Mouse (Mus musculus) gastrocnemius, postnatal 36 days (tissue): ENCODE data around the gene Atxn1l. TPM values are rescaled to one million over a fixed set of nuclear protein-coding genes. Genes with fewer than 3 reads are reported as not detected.

Experiments used
- DNase-seq, 2 experiments: peaks; one replicate each; pipeline ENCODE4 v3.0.0; 2022
- intact Hi-C: fragments of 180-260 bp; cut with DNase I; formaldehyde crosslinking; loops from one replicate; pipeline ENCODE4 v1.15.1; 2025
- total RNA-seq, 2 experiments: library from RNA; stranded (reverse); gene quantifications; 2 replicates each; pipeline ENCODE4 v1.2.3; 2021

The Atxn1l gene
- total RNA-seq, 2 experiments from 2014 or later, result 17.3 to 19.7 TPM

GRCm38 (mm10) chr8:109681535-109681934, 56.0 kb downstream of the Atxn1l start:
- no peak for DNase-seq
- intact Hi-C loops, result no loop called here

Other genes with a start within 250 kb of the Atxn1l start
- not detected for gene Pmfbp1, start 243.7 kb downstream of the Atxn1l start, total RNA-seq
- gene Dhx38, start 171.9 kb downstream of the Atxn1l start, total RNA-seq, result 1 to 10 TPM; 8.8 to 9.8 TPM
- 1 to 10 TPM; 6.8 to 7.2 TPM for gene Txnl4b, start 171.8 kb downstream of the Atxn1l start, total RNA-seq
- gene Hp, start 158.6 kb downstream of the Atxn1l start, total RNA-seq, result 10 to 100 TPM in 1 of 2 experiments, 1 to 10 TPM in 1; 7.1 to 21.5 TPM
- 10 to 100 TPM; 12.9 to 14.0 TPM for gene Dhodh, start 129.1 kb downstream of the Atxn1l start, total RNA-seq
- under 1 TPM in 1 of 2 experiments, not detected in 1; 0.05 TPM for gene Pkd1l3, start 123.2 kb downstream of the Atxn1l start, total RNA-seq
- 10 to 100 TPM; 25.4 to 31.4 TPM for gene Ist1, start 44.5 kb downstream of the Atxn1l start, total RNA-seq
- 1 to 10 TPM; 4.3 to 5.9 TPM for gene Zfp821, start 32.2 kb downstream of the Atxn1l start, total RNA-seq
- 10 to 100 TPM; 26.7 to 31.0 TPM for gene Ap1g1, start 40.8 kb upstream of the Atxn1l start, total RNA-seq
- 1 to 10 TPM; 1.9 to 2.2 TPM for gene Phlpp2, start 130.8 kb upstream of the Atxn1l start, total RNA-seq
- gene Marveld3, start 224.5 kb upstream of the Atxn1l start, total RNA-seq, result not detected